Mouse (Mus musculus) embryonic facial prominence, embryonic 13.5 days (tissue): ENCODE results near the gene Tomm40l. TPM values are rescaled to one million over a fixed set of nuclear protein-coding genes. Genes with fewer than 3 reads are reported as not detected.

Experiments used
- ATAC-seq: fragments of 200-750 bp; cut with Nextera tagmentation; 2 replicates; pipeline ENCODE4 v1.8.0; 2017; ENCODE audit warnings: low read depth; ENCODE audit not compliant: insufficient number of reproducible peaks, insufficient read depth, low FRiP score, low TSS enrichment
- H3K27ac ChIP-seq: fragments of 300-500 bp; sonication (generic); 2 replicates; pipeline ENCODE4 v1.5.1; 2015; ENCODE audit warnings: moderate library complexity, mild to moderate bottlenecking, inconsistent platforms
- H3K27me3 ChIP-seq: fragments of 300-500 bp; sonication (generic); 2 replicates; pipeline ENCODE4 v1.6.1; 2015; ENCODE audit warnings: mild to moderate bottlenecking, inconsistent platforms
- H3K36me3 ChIP-seq: fragments of 300-500 bp; sonication (generic); 2 replicates; pipeline ENCODE4 v1.6.1; 2015; ENCODE audit warnings: mild to moderate bottlenecking, inconsistent platforms
- H3K4me1 ChIP-seq: fragments of 300-500 bp; sonication (generic); 2 replicates; pipeline ENCODE4 v1.6.1; 2015; ENCODE audit warnings: inconsistent platforms
- H3K4me2 ChIP-seq: fragments of 300-500 bp; sonication (generic); 2 replicates; pipeline ENCODE4 v1.6.1; 2015; ENCODE audit warnings: moderate library complexity, mild to moderate bottlenecking, inconsistent platforms
- H3K4me3 ChIP-seq: fragments of 300-500 bp; sonication (generic); 2 replicates; pipeline ENCODE4 v1.5.1; 2015; ENCODE audit warnings: mild to moderate bottlenecking, inconsistent platforms
- H3K9ac ChIP-seq: fragments of 300-500 bp; sonication (generic); 2 replicates; pipeline ENCODE4 v1.6.1; 2015; ENCODE audit warnings: mild to moderate bottlenecking, inconsistent platforms
- H3K9me3 ChIP-seq: fragments of 300-500 bp; sonication (generic); 2 replicates; pipeline ENCODE4 v1.6.1; 2016; ENCODE audit warnings: inconsistent platforms
- WGBS: fragments of 180-500 bp; shearing (Covaris S2); methylation state at CpG from one replicate; pipeline ENCODE4 v1.1.7; 2015; ENCODE audit warnings: mixed read lengths; 5-methylcytosine and 5-hydroxymethylcytosine counted together
- polyA plus RNA-seq: library from polyadenylated mRNA; unstranded; fragments of >200 nt; fragmentation: Nextera tagmentation; extraction: Ambion mirVana; gene quantifications from 2 replicates; pipeline ENCODE4 v1.2.1, GENCODE M21; 2015

The Tomm40l gene
- polyA plus RNA-seq, 1 experiment from 2014 or later: 30.9 TPM

DNA sequence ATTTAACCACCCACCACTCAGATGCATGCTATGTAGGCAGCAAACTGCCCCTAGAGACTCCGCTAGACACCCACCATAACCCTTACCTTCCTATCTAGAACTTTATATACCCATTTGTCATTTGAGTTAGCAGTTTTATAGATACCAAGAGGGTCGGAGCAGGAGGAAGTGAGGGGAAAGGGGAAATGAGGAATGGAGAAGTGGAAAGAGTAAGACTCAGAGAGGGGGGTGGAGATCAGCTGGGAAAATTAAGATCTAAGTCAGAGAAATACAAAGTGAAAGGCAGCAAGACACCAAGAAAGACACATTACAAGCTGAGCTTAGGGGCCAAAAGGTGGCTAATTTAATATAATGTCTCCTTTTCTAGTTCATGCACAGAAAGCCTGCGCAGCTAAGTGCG lies 12.2 kb upstream of the Tomm40l start:
- H3K9me3 ChIP-seq: no peaks in the 10 kb centered on the region
- H3K4me3 ChIP-seq: no peak overlapping the region
- H3K4me1 ChIP-seq: peaks cover 10% of the 10 kb centered on the region
- no peak overlapping the region for H3K27ac ChIP-seq
- WGBS: 94% methylated on average over 4 of the region's 4 CpGs
- H3K36me3 ChIP-seq: peaks cover 66% of the 10 kb centered on the region
- no peak for ATAC-seq
- H3K9ac ChIP-seq: no peak overlapping the region
- no peaks in the 10 kb centered on the region for H3K27me3 ChIP-seq
- H3K4me2 ChIP-seq: no peak overlapping the region

DNA sequence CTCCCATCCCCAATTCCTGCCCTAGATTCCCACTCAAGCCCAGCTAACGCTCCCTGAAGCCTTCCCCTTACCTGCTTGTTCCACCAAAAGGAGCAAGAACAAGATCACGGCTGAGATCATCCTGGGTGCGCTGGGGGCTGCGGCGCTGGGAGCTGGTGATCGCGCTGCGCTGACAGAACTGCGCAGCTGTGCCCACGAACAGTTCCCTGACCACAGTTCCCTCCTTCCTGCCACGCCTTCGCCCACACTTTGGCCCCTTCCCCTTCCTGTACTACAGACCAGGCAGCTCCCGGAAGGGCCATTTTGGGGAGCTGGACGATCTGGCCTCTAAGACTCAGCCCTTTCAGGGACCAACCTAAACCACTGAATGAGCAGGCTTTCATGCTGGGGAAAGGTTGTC lies 11.8 kb upstream of the Tomm40l start, which contains the start of gene Fcer1g:
Fcer1g (minus strand) TSS at position 240 of the 400 bp plus-strand sequence.
- no peak within 1 kb of the TSS for H3K4me3 ChIP-seq
- peaks cover 10% of the 10 kb centered on the region for H3K4me1 ChIP-seq
- no peaks in the 10 kb centered on the region for H3K27me3 ChIP-seq
- H3K9ac ChIP-seq: no peak within 1 kb of the TSS; the same call in 1 of the 2 replicates
- no peak for ATAC-seq
- no peak within 1 kb of the TSS for H3K4me2 ChIP-seq
- H3K9me3 ChIP-seq: no peaks in the 10 kb centered on the region
- no peak within 1 kb of the TSS for H3K27ac ChIP-seq
- WGBS: 91% methylated on average over 14 of the region's 14 CpGs
- peaks cover 62% of the 10 kb centered on the region for H3K36me3 ChIP-seq

- Histone ChIP-seq H3K4me2 (no peak overlapping the region), H3K27me3 (no peaks in the 10 kb centered on the region), H3K9ac (no peak overlapping the region; the same call in 1 of the 2 replicates), H3K36me3 (peaks cover 51% of the 10 kb centered on the region), H3K4me3 (no peak overlapping the region), H3K4me1 (peaks cover 10% of the 10 kb centered on the region), H3K27ac (no peak overlapping the region), H3K9me3 (no peaks in the 10 kb centered on the region)
- 80% methylated on average over 12 of the region's 12 CpGs for WGBS
- ATAC-seq: no peak
Measured at GRCm38 (mm10) chr1:171232800-171233730, 10.8 kb upstream of the Tomm40l start.

DNA sequence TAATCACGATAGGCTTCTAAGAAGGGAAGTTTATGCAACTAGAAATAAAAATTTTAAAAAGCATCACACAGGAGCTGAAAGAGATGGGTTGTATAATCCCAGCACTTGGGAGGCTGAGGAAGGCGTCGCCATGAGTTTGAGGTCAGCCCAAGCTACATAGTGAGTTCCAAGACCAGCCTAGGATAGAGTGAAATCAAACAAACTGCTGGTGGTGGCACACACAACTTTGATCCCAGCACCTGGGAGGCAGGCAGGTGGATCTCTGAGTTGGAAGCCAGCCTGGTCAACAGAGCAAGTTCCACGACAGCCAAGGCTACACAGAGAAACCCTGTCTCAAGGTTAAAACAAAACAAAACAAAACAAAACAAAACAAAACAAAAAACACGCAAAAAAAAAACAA lies 10.0 kb upstream of the Tomm40l start:
- WGBS: 83% methylated on average over 5 of the region's 5 CpGs
- Histone ChIP-seq H3K27ac (no peak overlapping the region), H3K4me3 (no peak overlapping the region), H3K36me3 (peaks cover 44% of the 10 kb centered on the region), H3K9ac (no peak overlapping the region), H3K4me2 (no peak overlapping the region), H3K4me1 (peaks cover 10% of the 10 kb centered on the region), H3K27me3 (no peaks in the 10 kb centered on the region), H3K9me3 (no peaks in the 10 kb centered on the region)
- ATAC-seq: no peak

GRCm38 (mm10) chr1:171231844-171232243 lies 9.5 kb upstream of the Tomm40l start:
- ATAC-seq: no peak
- no peaks in the 10 kb centered on the region for H3K27me3 ChIP-seq
- H3K4me3 ChIP-seq: no peak overlapping the region
- no peak overlapping the region for H3K9ac ChIP-seq
- no peak overlapping the region for H3K27ac ChIP-seq
- H3K9me3 ChIP-seq: no peaks in the 10 kb centered on the region
- no peak overlapping the region for H3K4me2 ChIP-seq
- WGBS: 48% methylated on average over 4 of the region's 4 CpGs
- peaks cover 39% of the 10 kb centered on the region for H3K36me3 ChIP-seq
- H3K4me1 ChIP-seq: peaks cover 10% of the 10 kb centered on the region

- no peak for ATAC-seq
Measured at GRCm38 (mm10) chr1:171230215-171230614, 7.9 kb upstream of the Tomm40l start.

DNA sequence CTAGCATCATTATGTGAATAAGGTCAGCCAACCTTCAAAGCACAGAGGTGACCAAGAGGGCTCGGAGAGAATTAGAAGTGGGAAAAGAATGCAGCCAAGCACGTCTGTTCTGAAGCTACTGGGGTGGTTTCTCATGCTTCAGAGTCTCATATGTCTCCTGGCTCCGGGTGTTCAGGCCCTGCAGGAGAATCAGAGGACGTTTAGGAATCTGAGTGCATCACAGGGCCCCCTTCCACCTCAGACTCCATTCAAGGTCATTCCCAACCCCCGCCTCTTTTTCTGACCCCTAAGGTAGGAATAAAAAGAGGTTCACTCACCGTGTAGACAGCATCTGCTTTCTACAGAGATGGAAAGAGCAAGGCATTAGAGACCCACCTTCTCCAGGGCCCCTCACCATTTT lies 7.4 kb upstream of the Tomm40l start:
- Histone ChIP-seq H3K27ac (no peak overlapping the region), H3K36me3 (peaks cover 18% of the 10 kb centered on the region), H3K9ac (no peak overlapping the region), H3K4me3 (no peak overlapping the region), H3K4me2 (no peak overlapping the region), H3K9me3 (no peaks in the 10 kb centered on the region), H3K27me3 (no peaks in the 10 kb centered on the region), H3K4me1 (peaks cover 10% of the 10 kb centered on the region)
- WGBS: 35% methylated on average over 6 of the region's 6 CpGs
- no peak for ATAC-seq

More at GRCm38 (mm10) chr1:171230215-171230614, 7.9 kb upstream of the Tomm40l start:
- H3K4me1 ChIP-seq: peaks cover 10% of the 10 kb centered on the region
- H3K9ac ChIP-seq: no peak overlapping the region
- no peak overlapping the region for H3K4me2 ChIP-seq
- no peak overlapping the region for H3K4me3 ChIP-seq
- no peaks in the 10 kb centered on the region for H3K27me3 ChIP-seq
- no peak overlapping the region for H3K27ac ChIP-seq
- no peaks in the 10 kb centered on the region for H3K9me3 ChIP-seq
- 27% methylated on average over 3 of the region's 3 CpGs for WGBS
- peaks cover 23% of the 10 kb centered on the region for H3K36me3 ChIP-seq

- ATAC-seq: no peak
Measured at GRCm38 (mm10) chr1:171227879-171228278, 5.6 kb upstream of the Tomm40l start.

GRCm38 (mm10) chr1:171226780-171227179 lies 4.5 kb upstream of the Tomm40l start:
- H3K27ac ChIP-seq: no peak overlapping the region; the same call in 1 of the 2 replicates
- H3K9ac ChIP-seq: no peak overlapping the region
- no peaks in the 10 kb centered on the region for H3K36me3 ChIP-seq
- no peak overlapping the region for H3K4me2 ChIP-seq
- H3K9me3 ChIP-seq: no peaks in the 10 kb centered on the region
- peaks cover 11% of the 10 kb centered on the region for H3K4me1 ChIP-seq
- no peak overlapping the region for H3K4me3 ChIP-seq
- 58% methylated on average over 4 of the region's 4 CpGs for WGBS
- H3K27me3 ChIP-seq: no peaks in the 10 kb centered on the region
- ATAC-seq: no peak

More at GRCm38 (mm10) chr1:171227879-171228278, 5.6 kb upstream of the Tomm40l start:
- no peak overlapping the region for H3K4me2 ChIP-seq
- no peaks in the 10 kb centered on the region for H3K9me3 ChIP-seq
- peaks cover 10% of the 10 kb centered on the region for H3K4me1 ChIP-seq
- H3K27ac ChIP-seq: no peak overlapping the region
- H3K36me3 ChIP-seq: no peaks in the 10 kb centered on the region
- no peaks in the 10 kb centered on the region for H3K27me3 ChIP-seq
- no peak overlapping the region for H3K9ac ChIP-seq
- 69% methylated on average over 1 of the region's 1 CpGs for WGBS
- no peak overlapping the region for H3K4me3 ChIP-seq

DNA sequence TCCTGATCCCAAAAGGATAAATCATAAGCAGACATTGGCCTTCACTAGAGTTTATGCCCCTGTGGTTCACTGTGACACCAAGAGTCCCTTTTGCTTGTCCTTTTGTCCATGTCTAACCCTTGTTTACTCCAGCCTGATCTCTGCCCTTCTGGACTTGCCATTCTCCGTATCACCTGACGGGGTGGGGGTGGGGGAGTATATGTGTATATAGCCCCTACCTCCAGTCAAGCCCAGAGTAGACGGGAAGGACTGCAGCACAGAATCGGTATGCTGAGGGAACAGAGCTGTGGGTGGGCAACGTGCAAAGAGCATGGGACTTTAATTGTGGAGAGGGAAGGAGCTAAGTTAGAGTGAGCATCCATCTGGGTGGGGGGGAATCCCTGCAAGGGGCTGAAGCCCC lies 2.5 kb upstream of the Tomm40l start, which contains the start of gene Apoa2:
Apoa2 (plus strand) TSS at position 198 of the 400 bp plus-strand sequence.
- H3K27me3 ChIP-seq: no peaks in the 10 kb centered on the region
- no peak within 1 kb of the TSS for H3K27ac ChIP-seq
- ATAC-seq: no peak
- H3K9me3 ChIP-seq: no peaks in the 10 kb centered on the region
- peaks cover 4% of the 10 kb centered on the region for H3K36me3 ChIP-seq
- no peak within 1 kb of the TSS for H3K4me2 ChIP-seq
- 68% methylated on average over 5 of the region's 5 CpGs for WGBS
- H3K9ac ChIP-seq: no peak within 1 kb of the TSS
- peaks cover 14% of the 10 kb centered on the region for H3K4me1 ChIP-seq
- no peak within 1 kb of the TSS for H3K4me3 ChIP-seq

DNA sequence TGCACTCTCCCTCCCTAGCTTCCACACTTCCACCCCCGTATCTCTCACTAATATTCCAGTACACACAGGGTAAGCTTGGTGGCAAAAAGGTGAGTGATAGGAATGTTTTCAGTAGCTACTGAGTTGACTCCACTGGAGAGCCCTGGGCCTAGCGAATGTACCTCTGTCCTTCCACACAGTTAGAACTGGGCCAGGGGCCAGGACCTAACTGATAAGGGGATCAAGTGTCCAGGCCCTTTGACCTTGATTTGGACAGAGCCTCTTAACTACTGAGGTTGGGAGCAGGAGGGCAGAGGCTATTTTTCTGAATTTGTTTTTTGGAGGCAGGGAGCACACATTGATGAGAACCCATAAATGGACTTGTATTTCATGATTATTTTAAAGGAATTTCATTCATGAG lies 1.5 kb upstream of the Tomm40l start:
- H3K27ac ChIP-seq: no peak overlapping the region
- H3K4me3 ChIP-seq: no peak overlapping the region
- no peaks in the 10 kb centered on the region for H3K27me3 ChIP-seq
- H3K9ac ChIP-seq: no peak overlapping the region
- H3K4me2 ChIP-seq: no peak overlapping the region
- 81% methylated on average over 2 of the region's 2 CpGs for WGBS
- peaks cover 13% of the 10 kb centered on the region for H3K4me1 ChIP-seq
- H3K36me3 ChIP-seq: peaks cover 14% of the 10 kb centered on the region
- no peak for ATAC-seq
- H3K9me3 ChIP-seq: no peaks in the 10 kb centered on the region

- Histone ChIP-seq H3K9ac (peak overlapping the region; percentile 60), H3K27me3 (no peaks in the 10 kb centered on the region), H3K4me2 (peak overlapping the region; percentile 50)
Measured at GRCm38 (mm10) chr1:171223168-171223567, 854 bp upstream of the Tomm40l start.

More at GRCm38 (mm10) chr1:171223168-171223567, 854 bp upstream of the Tomm40l start:
- H3K36me3 ChIP-seq: peaks cover 20% of the 10 kb centered on the region
- H3K4me1 ChIP-seq: peaks cover 13% of the 10 kb centered on the region
- WGBS: 82% methylated on average over 6 of the region's 6 CpGs
- H3K27ac ChIP-seq: peak overlapping the region; percentile 89
- H3K4me3 ChIP-seq: peak overlapping the region; percentile 72
- H3K9me3 ChIP-seq: no peaks in the 10 kb centered on the region
- no peak for ATAC-seq
